Mouse (Mus musculus) lung, postnatal 10 days (tissue): ENCODE measurements around the gene Gm26657.

Source experiments
- DNase-seq: peaks from one replicate; pipeline ENCODE4 v3.0.0; 2021

The Gm26657 gene

GRCm38 (mm10) chr4:56767861-56768284 lies 28.0 kb downstream of the Gm26657 start:
- DNase-seq = peak; percentile 15

GRCm38 (mm10) chr4:56768913-56769312 lies 29.0 kb downstream of the Gm26657 start:
- peak; percentile 20 for DNase-seq

- DNase-seq = no peak
Observed at GRCm38 (mm10) chr4:56771065-56771464, 31.2 kb downstream of the Gm26657 start.
